Mouse (Mus musculus) cerebellum, adult 8-10 months (tissue): ENCODE results near the gene Vapb.

Source experiments
- DNase-seq: peaks from one replicate; pipeline ENCODE4 v3.0.0; 2022

The Vapb gene

DNA sequence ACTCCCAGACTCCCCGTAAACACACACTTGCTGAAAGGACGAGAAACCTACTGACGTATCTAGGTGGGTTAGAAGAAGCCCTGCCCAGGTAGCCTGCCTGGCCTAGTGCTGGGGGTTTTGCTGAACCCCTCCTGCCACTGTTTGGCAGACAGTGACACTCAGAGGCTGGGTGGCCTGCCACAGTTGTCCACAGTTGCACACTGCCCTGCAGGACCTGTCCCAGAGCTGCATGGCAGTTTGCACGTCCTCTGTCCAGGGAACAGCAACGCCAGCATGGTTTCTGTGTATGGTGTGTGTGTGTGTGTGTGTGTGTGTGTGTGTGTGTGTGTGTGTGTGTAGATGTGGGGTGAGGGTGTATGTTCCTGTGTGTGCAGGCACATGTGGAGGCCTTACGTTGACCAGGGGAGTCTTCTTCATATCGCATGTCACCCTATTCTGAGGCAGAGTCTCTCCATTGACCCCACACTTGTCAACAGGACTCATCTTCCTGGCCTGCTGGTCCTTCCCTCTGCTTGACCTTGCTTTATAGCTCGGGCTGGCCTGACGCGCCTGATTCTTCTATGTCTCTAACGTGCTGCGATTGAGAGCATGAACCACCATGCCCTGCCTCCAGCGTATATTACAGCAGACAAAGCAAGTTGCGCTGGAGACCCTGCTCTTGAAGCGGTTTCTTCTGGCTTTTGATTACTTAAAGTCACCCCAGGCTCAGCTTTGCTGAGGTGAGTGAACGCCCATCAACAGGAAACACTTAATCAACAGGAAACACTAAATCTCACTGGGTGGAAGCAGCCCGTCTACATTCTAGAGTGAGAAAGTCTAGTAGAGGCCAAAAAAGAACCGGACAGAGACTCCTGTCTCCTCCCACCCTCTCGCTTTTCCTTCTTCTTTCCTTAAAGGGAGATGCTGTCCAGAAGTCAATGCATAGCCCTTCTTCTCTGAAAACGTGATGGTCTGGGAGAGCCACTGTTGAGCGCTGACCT lies 57.5 kb downstream of the Vapb start:
- DNase-seq = no peak

DNA sequence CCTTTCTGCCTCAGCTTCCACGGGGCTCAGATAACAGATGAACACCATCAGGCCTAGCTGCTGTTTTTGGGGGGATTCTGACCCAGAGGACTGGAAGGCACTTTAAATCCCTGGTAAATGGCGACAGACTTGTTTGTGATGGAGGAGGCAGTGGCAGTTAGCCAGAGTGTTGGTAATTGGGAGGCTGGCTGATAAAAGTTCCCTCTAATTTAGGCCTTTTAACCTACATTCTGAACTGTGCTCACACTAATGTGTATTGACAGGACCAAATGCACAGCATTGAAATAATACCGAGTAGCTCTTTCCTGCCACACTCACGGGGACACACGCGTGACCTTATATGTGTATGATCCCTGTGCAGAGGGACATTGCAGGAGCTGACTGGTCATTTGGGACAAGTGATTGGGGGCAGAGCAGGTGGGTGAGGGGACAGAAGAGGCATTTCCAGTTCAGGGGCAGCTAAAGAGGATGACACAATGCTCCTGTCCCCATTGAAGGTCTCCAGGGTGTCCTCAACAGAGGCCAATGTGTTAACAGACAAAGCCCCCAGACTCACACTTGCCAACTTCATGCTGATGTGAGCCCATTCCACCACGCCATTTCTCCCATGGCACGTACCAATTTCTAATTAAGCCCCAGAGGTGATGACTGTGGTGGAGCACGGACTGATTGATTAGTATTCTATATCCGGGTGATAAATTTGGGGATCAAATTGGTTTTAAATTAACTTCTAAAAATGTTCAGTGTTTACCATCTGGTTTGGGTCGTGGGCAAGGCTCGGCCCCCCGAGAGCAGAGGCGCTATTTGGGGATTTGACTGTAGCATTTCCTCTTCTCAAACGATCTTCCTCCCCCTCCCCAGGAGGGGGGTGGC lies 58.7 kb downstream of the Vapb start:
- DNase-seq = no peak

DNA sequence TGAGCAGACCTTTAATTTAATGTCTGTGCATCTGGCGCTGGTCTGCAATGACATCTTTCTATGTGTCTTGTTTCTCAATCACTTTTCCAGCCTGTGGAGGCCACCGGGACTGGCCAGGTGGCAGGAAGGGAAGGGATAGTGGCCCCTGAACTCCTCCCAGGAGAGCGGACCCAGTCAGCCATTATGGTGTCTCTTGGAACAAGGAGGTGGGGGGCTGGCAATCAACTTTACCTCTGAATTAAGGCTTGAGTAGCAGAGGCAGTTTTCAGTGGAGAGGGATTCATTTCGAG lies 59.3 kb downstream of the Vapb start:
- no peak for DNase-seq

DNA sequence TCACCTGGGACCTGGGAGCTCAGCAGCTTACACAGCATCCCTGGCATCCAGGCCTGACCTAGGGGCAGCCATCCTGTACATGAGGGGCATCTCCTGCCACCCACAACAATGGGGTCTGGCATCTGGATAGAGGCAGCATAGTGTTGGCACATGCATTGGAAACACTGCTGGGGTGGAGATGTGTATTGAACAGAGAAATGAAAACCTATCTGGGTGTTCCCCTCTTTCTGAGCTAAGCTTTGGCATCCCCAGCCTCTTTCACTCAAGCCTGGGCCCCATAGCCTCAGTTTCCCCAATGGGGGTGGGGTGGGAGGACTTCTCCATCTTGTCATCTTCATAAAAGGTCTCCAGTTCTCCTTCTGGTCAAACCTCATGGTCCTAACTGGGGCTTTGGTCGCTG lies 62.2 kb downstream of the Vapb start:
- no peak for DNase-seq

DNA sequence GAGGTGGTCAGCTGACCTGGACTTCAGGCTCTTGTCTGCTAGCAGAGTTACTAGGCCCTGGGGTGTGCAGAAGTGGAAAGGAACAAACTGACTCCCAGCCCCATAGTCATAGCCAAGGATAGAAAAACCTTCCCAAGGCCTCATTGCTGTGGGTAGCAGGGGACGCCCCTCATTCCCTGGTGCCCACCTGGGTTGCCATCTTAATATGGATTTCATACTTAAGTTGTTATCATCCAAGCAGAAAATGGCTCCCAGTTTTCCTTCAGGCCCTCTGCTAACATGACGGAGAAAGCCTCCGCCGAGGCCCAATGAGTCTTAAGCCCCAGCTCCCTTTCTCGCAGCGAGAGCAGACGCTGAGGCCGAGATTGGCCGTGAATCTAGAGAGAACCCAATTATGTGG lies 63.3 kb downstream of the Vapb start:
- DNase-seq = no peak

DNA sequence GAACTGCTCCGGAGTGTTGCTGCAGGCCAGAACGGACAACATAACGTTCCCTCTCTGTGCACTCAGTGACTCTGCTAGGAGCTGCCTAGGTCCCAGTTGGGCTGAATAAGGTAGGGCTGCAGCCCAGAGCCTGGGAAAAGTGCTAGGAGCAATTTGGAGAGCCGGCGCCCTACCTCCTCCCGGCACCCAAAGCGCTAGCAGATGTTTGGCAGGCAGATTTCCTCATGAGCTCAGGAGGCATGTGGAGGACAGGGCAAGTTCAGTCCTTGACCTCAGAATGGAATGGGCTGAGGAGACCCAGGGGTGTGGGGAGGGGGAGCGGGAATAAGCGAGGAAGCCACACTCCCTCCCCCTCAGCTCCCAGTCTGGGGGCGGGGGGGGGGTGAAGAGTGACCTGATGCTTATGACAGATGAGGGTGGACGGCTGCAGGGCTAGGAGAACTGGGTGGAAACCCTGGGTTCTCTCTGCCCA lies 64.1 kb downstream of the Vapb start:
- no peak for DNase-seq

DNA sequence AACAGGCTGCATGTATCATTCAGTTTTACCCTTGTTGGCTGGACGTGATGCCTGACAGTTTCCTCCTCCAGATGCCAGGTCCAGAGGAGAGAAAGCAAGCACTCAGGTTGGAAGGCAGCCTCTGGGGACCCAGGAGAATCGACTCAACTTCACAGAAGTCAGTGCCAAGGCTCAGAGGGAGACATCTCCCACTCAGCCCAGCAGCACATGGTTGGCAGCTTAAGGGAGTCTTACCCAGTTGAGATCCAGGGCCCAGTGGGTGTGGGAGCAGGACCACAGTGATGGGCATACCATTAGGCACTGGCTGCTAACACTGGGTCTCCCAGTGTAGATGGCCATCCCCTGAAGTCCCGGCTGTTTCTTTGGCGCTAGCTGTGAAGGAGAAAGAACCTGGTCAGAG lies 64.9 kb downstream of the Vapb start:
- no peak for DNase-seq

DNA sequence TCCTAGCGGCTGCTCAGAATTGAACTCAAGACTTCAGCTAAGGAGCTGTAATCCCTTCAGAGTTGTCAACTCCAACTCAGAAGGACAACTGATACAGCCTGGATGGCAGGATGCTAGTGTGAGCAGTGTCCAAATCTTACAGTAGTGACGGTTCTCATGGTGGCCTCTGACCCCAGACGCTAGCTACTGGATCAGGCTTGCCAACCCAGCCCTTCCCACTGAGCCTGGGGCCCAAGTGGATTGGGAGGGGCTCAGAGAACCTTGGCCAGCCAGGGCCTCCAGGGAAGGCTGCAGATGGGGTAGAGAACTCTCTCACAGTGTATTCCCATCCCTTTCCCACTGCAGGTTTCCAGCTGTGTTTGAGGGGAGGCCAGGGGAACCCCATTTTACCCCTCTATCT lies 65.6 kb downstream of the Vapb start:
- DNase-seq = no peak

DNA sequence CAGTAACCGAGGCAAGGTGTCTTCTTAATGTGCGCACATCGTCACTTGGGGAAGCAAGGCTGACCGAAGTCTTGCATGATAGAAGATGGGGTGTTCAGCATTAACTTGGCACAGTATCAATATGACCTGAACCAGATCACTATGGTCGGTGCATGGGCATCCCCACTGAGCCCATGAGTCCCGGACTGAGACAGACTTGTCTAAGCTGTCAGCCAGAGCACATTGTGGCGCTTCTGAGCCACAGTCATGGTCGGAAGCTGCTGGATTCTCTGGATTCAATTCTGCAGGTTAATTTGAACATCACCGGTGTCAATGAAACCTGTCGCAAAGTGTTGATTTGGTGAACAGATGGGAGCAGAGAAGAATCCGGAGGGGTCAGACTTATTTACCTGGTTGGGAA lies 66.5 kb downstream of the Vapb start:
- DNase-seq = no peak

DNA sequence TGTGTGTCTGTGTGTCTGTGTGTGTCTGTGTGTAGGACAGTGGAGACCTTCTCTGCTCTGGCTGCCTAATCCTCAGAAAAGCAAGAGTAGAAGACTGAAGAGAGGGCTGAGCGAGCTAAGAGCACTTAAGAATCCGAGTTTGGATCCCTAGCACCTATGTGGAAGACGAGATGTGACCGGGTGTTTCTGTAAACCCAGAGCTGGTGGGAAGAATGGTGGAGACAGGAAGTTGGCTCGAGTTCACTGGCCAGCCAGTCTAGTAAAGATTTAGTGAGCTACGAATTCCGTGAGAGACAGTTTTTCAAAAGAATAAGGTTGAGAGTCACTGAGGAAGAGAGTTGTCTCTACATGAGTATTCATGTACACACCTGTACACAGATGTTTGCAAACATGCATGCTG lies 69.3 kb downstream of the Vapb start:
- no peak for DNase-seq

DNA sequence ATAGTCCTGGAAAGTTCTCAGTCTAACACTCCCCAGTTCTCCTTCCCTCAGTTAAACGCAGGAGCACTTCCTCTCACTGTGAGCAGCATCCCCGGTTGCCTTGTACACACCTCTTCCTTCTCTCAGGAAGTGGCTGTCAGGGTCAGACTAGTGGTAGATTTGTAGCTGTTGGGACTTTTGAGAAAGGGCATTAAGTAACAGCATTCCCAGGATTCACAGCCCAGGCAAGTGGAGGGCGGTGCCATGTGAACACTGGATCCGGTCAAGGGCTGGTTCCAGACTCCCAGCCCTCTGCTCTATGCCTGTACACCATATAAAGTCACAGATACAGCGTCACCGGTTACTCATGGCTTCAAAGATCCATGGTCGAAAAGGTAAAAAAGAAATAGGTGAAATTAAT lies 71.6 kb downstream of the Vapb start:
- no peak for DNase-seq

DNA sequence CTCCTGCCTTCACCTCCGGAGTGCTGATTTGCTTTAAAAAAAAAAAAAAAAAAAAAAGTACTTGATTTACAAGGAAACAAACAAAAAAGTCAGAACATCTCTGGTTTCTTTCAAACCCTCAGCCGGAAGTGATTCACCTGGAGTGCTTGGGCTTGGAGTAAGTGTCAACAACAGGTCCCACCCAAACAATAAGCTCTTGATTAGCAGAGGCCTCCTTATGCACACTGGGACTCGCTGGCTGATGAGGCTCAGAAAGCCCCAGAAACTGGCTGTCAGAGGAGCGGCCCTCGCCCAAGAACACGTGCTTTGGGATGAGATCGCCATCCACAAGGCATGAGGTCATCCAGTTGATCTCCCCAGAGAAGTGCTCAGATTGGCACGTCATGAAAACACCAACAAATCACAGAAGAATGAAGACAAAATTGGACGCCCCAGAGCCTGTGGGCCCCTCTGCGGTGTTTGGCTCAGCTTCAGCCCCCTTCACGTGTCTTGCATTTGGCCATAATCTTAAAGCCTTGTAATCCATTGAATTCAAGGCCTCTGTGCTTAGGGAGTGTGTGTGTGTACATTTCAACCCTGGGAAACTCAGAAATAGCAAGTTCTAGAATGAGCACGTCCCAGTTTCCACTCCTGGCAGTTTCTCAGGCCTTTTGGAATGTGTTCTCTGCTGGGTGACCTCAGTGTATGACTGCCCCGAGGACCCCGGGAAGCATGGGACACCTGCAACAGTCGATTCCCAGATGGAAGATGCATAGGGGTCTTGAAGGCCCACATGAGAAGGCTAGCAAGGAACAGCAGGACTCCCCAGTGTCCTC lies 72.9 kb downstream of the Vapb start:
- DNase-seq = no peak

DNA sequence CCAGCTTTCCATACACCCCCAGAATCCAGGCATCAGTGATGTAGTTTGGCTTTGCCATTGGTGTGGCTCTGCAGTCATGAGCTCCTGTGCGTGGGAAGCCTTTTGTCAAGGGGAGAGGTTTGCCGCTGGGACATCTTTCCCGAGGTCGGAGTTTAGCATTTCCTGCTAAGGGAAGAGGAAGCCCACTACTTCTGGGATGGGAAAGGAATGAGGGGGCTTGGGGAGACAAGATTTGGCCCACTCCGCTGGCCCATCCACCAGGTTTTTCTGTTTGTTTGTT lies 73.5 kb downstream of the Vapb start:
- DNase-seq = no peak

DNA sequence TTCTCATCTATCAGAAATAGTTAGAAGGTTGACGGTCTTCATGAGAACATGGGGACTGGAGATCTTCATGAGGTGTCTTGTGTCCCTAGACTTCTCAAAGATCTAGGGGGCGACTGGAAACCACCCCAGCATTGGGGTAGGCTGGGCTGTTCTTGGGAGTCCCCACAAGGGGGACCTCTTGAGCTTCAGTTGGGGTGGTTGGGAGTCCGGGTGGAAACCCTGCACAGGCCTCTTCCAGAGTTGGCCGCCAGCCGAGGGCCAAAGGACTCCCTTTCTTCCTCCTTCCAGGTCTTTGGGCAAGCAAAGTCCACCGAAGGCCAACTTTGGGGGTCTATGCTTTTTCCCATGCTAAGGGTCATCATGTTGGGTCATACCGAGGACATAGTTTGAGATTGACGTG lies 74.5 kb downstream of the Vapb start:
- no peak for DNase-seq

DNA sequence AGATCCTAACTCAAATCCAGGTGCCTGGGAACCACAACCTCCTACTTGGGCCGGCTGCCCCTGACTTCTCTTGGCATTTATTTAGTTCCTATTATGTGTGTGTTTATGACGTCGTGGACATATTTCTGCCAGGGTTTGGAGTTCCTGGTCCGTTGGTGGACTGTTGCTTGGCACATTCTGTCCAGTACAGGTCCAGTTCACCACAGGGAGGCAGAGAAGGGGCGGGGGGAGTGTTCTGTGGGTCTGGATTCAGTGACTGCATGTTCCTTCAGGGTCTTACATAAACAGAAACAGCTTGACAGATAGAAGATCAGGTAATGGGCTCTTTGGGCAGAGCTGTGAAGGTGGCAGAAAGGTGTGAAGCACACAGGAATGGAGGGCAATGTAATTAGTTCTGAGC lies 75.8 kb downstream of the Vapb start:
- DNase-seq = no peak

DNA sequence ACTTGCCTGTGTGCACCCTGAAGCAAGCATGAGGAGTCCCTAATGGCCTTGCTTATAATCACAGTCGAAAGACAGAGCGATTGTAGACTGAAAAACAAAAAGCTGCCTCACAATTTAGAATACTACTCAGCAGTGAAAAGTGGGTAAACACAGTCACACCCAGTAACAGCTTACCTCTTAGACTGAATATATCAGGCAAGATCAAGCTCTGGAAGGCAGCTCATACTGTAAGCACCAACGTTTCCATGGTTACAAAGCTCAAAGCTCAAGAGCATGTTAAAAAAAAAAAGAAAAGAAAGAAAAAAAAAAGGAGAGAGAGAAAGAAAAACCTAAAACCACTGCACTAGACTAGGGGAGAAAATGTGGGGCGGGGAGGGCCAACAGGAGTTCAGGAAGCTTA lies 89.0 kb downstream of the Vapb start:
- DNase-seq = no peak

DNA sequence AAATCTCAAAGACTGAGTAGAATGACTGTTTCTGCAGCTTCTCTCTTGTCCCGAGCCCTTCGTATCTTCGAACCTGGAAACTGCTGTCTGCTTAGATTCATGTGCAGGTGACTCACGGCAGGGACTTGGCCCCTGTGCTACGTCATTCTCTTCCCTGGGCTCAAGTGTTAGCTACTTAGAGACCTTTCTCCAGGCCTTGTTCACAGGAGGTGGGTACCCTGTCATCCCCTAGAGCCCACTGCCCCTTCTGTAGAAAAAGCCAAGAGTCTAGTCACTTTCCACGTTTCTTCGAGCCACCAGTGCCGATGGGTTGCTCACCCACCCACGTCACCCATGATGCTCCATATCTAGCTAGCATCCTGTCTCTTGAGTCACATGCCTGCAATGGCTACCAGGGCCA lies 89.9 kb downstream of the Vapb start:
- DNase-seq = no peak

DNA sequence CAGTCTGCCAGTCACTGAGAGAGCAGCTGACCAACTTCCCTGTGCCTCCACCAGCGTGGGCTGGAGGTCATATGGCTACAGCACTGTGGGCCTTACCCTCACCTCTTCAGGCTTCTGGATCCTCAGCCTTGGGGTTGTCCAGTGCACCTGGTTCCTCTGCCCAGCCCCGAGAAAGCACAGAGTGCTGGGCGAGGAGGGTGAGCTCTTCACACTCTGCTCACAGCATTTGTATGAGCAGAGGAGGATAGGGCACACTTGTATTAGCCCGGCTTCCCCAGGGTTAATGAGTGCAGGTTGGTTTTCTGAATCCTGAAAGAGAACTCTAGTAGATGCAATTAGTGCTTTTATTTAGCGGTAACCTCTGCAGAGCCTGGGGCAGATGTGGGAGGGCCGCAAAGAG lies 90.8 kb downstream of the Vapb start:
- DNase-seq = no peak

DNA sequence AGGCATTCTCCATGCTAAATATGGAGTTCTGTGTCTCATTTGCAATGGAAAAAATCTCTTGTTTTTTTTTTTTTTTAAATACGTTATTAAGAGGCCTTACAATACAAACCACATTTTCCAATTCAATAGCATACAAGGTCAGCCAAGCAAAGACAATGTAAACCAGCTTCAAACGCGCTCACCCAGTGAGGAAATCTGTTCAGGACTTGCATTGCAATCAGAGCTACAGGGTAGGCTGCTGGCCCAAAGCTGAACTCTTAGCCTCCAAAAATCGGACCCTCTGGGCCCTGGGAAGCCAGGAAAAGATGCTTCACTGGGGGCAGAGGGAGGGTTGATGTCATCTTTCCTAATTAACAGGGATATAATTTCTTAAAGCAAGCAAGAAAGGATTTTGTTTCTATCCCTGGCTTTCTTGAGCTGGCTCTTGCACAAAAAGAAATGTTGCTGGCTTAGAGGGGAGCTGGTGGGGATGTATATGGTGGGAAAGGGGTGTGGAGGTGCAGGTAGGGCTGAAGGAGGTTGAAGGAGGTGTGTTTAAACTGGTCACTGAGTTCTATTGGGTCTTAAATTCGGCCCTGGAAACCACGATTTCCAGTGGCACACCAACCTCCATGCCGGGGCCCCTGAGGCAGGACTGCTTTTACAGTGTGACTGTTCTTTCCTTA lies 95.6 kb downstream of the Vapb start:
- no peak for DNase-seq
